Mouse (Mus musculus) lung, postnatal 25 days (tissue): ENCODE measurements around the gene Plpp3.
A peak's percentile ranks its signal among the peaks of the same experiment; 100 is the strongest.

Source experiments
- DNase-seq: peaks from one replicate; pipeline ENCODE4 v3.0.0; 2022; ENCODE audit warnings: low spot score

Plpp3 gene

GRCm38 (mm10) chr4:105157276-105158168 lies at the start of gene Plpp3:
TSS of gene Plpp3 (plus strand) at chr4:105157347.
- peak; percentile 89 for DNase-seq

GRCm38 (mm10) chr4:105107943-105108640 lies 49.1 kb upstream of the Plpp3 start:
- DNase-seq: no peak

GRCm38 (mm10) chr4:105108641-105109198 lies 48.4 kb upstream of the Plpp3 start:
- DNase-seq: peak; percentile 7

GRCm38 (mm10) chr4:105109199-105109989 lies 47.8 kb upstream of the Plpp3 start, which contains the start of gene Prkaa2:
TSS of gene Prkaa2 (minus strand) at chr4:105109890.
- DNase-seq: peak; percentile 70

- peak; percentile 10 for DNase-seq
These were observed 47.0 kb upstream of the Plpp3 start for GRCm38 (mm10) chr4:105109990-105110683.

GRCm38 (mm10) chr4:105110684-105111035 lies 46.5 kb upstream of the Plpp3 start:
- DNase-seq: no peak

GRCm38 (mm10) chr4:105111770-105112169 lies 45.4 kb upstream of the Plpp3 start:
- DNase-seq: no peak

GRCm38 (mm10) chr4:105113042-105113441 lies 44.1 kb upstream of the Plpp3 start:
- DNase-seq: no peak

GRCm38 (mm10) chr4:105113468-105113867 lies 43.7 kb upstream of the Plpp3 start:
- no peak for DNase-seq

- no peak for DNase-seq
These were observed 36.1 kb upstream of the Plpp3 start for GRCm38 (mm10) chr4:105121081-105121480.

- peak; percentile 76 for DNase-seq
These were observed 34.7 kb upstream of the Plpp3 start for GRCm38 (mm10) chr4:105122429-105122828.

GRCm38 (mm10) chr4:105129212-105129611 lies 27.9 kb upstream of the Plpp3 start:
- DNase-seq: no peak

- no peak for DNase-seq
These were observed 25.3 kb upstream of the Plpp3 start for GRCm38 (mm10) chr4:105131756-105132314.

- DNase-seq: no peak
These were observed 23.6 kb upstream of the Plpp3 start for GRCm38 (mm10) chr4:105133350-105134050.

GRCm38 (mm10) chr4:105149492-105149891 lies 7.7 kb upstream of the Plpp3 start:
- no peak for DNase-seq

- DNase-seq: peak; percentile 85
These were observed 5.0 kb upstream of the Plpp3 start for GRCm38 (mm10) chr4:105151911-105152690.

GRCm38 (mm10) chr4:105153227-105153626 lies 3.9 kb upstream of the Plpp3 start:
- DNase-seq: no peak

GRCm38 (mm10) chr4:105156281-105156680 lies 866 bp upstream of the Plpp3 start:
- no peak for DNase-seq

- no peak for DNase-seq
These were observed 232 bp upstream of the Plpp3 start for GRCm38 (mm10) chr4:105156955-105157275.

- peak; percentile 84 for DNase-seq
These were observed 1.0 kb downstream of the Plpp3 start for GRCm38 (mm10) chr4:105158169-105158555.
